Mouse (Mus musculus): Measurements from ENCODE around the gene 1700020L24Rik.
A peak's percentile ranks its signal among the peaks of the same experiment; 100 is the strongest.

The 1700020L24Rik gene

GRCm38 (mm10) chr11:83473235-83474016 lies 35.9 kb downstream of the 1700020L24Rik start:
- peak; percentile 55 for DNase-seq
